Mouse (Mus musculus) layer of hippocampus, postnatal 25 days (tissue): ENCODE measurements around the gene Rps15a. TPM values are rescaled to one million over a fixed set of nuclear protein-coding genes. Genes with fewer than 3 reads are reported as not detected.

Experiments
- DNase-seq, 2 experiments: peaks; one replicate each; pipeline ENCODE4 v3.0.0; 2022; ENCODE audit warnings: mixed read lengths in 2 of 2, low spot score in 1 of 2; ENCODE audit errors: extremely low spot score in 1 of 2
- total RNA-seq, 2 experiments: library from RNA; stranded (reverse); gene quantifications; 2 replicates each; pipeline ENCODE4 v1.2.3; 2021

Rps15a gene
- total RNA-seq, 2 experiments from 2014 or later = 374 to 432 TPM

DNA sequence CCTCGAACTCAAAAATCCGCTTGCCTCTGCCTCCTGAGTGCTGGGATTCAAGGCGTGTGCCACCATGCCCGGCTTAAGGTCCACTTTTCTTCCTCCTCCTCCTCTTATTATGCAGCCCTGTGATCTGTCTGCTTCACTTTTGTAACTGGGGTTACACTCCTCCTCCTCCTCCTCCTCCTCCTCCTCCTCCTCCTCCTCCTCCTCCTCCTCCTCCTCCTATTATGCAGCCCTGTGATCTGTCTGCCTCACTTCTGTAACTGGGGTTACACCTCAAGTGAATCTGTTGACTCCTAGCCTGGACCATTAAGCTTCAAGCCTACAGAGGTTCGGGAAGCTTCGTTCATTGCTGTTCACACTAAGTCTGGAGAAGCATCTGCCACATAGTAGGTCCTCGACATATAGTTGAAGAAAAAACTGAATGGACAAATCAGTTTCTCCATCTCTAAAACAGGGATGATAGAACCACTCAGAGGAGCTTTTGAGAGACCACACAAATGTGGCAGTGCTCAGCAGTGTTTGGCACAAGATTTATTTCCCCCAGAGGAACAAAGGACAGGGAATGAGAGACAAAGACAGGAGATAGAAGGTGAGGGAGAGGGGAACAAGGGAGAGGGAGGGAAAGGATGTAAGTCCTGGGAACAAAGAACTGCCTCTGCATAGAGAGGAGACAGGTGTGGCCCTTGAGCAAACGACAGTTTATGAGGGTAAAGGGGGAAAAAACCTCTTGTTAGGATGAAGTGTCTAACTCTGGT is 975 bp upstream of the Rps15a start:
- DNase-seq = no peak

DNA sequence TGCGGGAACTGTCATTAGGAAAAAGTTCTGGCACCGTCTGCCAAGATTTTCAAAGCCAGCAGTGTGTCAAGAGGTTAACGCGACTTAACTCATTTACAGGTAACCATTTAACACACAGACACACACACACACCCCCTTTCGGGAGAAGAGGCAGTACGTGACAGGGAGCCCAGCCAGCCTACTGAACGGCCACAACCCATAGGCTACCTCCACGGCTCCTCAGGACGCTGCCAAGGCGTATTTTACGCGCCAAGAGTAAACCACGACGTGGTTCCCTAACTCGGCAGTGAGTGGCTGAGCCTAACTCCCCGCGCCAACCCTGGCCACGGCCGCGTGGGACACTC is 483 bp downstream of the Rps15a start:
- no peak for DNase-seq

DNA sequence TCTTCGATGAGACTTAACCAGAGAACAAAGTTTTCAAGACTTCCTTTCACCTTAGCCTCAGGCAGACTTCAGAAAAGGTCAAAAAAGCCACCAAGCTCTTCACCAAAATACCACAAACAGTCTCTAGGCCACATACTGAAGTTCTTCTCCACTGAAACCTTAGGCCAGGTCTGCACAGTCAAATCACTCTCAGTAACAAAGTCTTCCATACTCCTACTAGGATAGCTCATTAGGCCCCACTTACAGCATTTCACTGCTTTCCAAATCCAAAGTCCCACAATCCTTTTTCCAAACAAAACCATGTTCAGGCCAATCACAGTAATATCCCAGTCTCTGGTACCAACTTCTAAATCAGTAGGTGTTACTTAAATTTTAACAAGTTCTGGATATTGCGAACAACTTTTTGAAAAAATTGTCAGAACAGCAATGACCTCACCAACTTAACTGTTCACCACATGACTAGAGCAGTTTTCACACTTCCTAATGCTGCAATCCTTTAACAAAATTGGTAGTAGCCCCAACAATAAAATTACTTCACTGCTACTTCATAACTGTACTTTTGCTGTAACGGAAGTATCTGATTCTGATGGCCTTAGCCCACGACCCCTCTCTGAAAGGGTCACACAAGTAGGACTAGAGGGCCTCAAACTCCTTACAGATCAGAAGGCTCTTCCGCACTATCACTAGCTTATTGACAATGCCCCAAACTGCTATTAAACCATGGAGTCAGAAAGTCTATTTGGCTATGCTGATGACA is 2.3 kb downstream of the Rps15a start:
- no peak for DNase-seq

DNA sequence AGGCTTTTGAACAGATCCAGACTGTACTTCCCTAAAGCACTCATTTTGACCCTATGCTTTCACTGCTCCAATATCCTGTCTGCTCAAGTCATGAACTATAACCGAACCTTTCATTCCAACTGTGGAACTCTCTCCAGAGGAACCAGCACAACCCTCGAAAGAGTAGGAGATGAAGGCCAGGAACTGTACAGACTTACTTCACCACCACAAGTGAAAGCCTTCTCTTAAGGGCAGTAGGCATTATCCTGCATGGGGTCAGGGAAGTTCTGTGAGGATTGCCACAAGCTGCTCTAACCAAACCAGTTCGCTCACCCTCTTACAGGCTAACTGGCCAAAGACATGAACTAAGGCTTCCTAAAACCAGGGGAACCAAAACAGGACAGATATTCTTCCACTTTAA is 4.9 kb downstream of the Rps15a start:
- no peak for DNase-seq

DNA sequence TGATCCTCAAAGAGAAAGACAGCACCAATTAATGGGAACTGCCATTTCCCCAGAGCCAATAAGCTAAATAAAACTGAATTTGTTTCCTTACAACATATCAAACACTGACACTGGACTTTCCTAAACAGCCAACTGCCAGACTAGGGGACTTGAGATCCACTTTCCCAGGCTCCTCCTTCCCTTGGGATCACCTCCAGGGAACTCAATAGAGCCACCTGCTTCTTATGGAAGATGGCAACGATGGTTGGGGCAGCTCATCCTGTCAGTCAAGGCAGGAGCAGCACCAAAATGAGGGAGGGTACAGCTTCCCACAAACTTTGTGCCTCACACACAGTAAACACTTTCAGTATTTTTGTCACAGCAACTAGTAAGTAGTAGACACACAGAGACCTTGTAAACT is 8.3 kb downstream of the Rps15a start:
- DNase-seq = no peak

DNA sequence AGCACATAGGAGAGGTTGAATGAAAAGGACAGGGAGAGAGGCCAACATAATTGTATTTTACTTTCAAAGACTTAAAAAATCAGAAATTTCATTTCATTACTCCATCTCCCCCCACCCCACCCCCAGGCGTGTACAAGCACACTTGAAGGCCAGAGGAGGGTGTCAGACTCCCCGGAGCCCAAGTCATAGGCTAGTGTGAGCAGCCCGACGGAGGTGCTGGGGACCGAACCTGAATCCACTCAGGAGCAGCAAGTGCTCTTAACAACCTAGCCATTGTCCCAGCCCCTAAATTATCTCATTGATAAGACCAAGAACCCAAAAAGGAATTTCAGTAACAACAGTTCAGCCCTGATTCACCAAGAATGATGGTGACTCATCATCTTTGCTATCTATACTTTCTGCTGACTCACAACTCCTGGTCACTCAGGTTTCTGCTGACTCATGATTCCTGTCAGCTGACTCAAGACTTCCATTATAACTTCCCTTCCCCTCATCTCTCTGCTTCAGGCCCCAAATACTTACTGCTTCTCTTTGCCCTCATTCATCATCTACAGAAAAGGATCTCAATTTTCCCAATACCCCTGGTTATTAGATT is 11.4 kb downstream of the Rps15a start:
- no peak for DNase-seq

DNA sequence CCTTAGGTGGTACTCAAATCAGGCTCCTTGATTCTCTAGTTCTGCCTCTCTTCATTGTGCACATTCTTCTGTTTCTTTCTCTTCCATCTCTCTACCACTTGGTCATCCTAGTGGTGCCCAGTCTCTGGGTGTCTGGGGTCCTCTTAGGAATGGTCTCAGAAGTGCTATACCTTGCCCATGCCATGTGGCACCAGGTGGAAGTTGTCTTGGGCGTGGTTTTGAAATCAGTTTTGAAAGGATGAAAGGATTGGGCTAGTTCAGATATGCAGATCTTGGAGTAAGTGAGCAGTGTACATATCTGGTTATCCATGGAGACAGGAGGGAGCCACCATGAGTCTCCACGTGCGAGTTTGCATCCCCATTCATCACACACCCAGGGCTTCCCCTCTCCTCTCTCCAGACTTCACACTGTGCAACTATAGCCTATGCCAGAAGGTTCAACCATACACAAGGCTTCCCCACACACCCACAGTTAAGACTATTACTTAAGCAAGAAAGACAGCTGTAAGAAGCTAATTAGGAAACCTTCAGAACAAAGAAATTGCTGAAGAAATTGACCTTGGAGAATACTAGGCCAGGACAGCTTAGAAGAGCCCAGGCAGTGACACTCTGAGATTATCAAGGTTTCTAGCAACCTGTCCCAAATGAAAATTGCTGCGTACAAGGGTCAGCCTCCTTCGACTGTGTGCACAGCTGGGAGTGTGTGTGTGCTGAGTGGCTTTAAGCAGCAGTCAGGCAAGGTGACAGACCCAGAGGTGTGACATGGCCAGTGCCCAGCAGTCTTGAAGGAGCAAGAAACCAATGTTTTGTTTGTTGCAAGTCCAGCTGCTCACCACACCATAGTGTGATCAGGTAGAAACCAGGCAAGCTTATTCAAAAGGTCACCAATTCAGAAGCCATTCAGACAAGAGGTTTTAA is 12.3 kb downstream of the Rps15a start:
- DNase-seq = no peak

DNA sequence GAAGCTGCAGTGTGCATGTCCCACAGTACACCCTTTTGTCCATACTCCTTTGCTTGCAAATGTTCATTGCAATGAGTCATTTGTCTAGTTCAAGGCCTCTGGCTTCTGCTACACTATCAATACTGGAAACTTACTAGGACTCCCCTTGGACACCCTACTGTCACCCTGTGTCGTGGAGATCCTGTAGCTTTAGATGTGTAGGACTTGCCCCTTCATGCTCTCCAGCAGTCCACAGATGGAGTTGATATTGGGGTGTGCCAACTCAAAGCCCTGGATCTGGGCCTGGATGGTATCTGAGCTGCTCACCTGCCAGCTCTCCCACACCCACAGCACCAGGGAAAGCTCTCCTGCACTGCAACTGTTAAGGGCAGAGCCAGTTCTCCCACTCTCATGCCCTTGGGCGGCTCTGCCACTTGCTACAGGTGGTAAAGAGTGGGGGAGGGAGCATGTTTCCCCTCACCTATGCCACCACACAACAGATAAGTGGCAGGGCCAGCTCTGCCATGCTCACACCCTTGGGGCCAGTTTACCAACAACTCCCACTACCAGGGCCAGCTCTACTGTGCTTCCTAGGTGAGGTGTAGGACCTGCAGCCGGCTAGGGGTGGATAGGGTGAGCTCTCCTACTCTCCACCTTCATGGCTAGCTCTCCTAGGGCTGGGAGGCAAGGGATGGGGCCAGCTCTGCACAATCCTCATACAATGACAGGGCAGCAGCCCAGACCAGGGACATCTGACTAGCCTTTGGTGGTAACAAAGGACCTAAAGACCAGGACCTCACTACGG is 13.1 kb downstream of the Rps15a start:
- no peak for DNase-seq

DNA sequence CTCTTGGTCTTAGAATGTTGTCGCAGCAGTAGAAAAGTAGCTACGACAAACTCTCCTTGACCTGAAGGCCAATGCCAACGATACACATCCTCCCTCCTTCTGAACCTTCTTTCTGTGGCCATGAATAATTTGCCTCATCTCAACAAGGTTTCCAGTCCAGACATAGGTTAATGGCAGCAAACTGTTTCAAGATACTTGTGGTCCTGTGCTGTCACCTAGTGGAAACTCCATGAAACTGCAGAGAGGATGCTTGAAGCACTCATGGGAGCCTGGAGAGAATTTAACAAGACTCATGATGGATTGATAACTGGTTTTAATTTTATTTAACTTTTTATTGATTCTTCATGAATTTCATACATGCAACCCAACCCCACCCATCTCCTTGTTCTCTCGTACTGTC is 13.8 kb downstream of the Rps15a start:
- DNase-seq = no peak

DNA sequence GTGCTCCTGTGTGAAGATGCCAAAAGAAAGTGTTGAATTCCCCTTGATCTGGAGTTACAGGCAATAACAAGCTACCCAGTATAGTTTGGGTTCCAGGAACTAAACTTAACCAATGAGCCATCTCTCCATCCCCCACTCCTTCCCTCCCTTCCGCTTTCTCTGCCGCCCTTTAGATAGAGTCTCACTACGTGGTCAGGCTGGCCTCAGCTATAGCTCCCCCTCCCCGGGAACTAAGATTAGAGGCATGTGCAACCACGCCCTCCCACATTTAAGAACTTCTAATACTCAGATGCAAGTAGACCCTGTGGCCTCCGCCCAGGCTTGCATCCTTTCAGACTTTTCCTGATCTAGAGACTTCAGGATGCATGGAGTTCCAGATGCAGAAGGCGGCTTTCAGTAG is 18.4 kb downstream of the Rps15a start:
- no peak for DNase-seq

DNA sequence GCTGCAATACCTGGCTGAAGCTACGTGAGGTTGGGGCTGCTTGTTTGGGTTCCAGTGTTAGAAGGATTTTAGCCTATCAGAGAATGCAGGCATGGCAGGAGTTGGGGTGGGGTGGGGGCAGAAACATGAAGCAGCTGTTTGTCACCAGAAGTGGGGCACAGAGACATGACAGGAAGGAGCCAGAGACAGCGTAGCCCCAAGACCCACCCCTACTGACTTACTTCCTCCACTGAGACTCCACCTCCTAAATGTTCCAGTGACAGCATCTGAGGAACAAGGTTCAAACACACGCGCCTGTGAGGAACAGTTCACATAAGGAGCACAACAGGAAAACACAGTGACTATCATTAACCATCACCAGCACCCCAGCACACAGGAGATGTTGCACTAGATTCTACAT is 36.0 kb downstream of the Rps15a start:
- no peak for DNase-seq

DNA sequence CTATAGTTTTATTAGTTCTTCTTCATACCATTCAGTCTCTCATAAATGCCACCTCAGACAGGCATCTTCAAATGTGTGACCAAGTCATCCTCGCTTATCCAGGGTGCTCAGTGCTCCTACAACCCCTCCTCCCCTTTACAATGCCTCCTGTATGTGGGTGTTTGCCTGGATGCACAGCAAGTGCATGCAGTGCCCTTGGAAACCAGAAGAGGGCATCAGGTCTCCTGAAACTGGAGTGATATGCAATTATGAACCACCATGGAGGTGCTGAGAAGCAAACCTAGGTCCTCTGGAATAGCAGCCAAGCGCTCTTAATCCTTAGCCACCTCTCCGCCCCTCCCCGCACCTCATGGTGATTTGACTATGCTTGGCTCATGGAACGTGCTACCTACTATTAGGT is 36.9 kb downstream of the Rps15a start:
- DNase-seq = no peak

DNA sequence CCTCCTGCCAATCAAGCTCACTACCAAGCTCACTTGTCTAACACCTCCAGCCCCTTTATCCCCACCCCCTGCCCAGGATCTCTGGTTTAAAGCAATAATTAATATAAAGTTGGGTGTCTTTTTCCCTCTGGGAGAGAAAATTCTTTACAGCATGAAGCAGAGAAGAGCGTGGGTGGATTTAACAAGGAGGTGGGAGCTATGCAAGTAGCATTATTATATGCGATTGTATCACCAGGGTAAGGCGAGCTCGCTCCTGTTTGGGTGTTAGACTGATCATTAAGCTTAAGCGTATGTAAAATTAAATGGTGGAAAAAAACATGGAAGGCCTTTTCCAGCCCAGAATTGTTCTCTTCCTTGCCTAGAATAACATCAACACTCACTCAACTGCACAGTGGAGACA is 48.7 kb downstream of the Rps15a start:
- DNase-seq = no peak

DNA sequence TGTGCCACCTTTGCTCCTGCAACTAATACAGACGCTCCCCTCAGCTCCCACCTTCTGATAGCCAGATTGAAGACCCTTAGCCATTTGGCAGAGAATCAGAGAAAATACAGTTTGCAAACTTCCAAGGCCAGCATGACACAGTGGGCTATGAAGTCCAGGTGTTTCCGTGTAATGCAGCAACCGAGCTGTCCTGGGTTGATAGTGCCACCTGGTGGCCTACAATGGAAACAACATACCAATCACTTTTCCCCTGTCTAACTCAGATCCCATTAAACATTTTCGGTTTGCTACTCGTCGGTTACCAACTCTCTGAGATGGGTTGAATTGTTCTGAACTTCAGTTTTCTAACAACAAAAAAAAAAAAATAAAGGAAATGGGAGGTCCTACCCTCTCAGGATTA is 59.7 kb downstream of the Rps15a start:
- no peak for DNase-seq

Other genes starting within 250 kb of the Rps15a start
- gene Arl6ip1, start 13.5 kb upstream of the Rps15a start, total RNA-seq = 100 to 1,000 TPM; 275 to 286 TPM
- 10 to 100 TPM; 60.3 to 82.2 TPM for gene Smg1, start 127.5 kb upstream of the Rps15a start, total RNA-seq